Mouse (Mus musculus): ENCODE results near the gene Khdrbs1.
A peak's percentile ranks its signal among the peaks of the same experiment; 100 is the strongest.

Khdrbs1 gene

GRCm38 (mm10) chr4:129672878-129673449, 69.1 kb downstream of the Khdrbs1 start:
- DNase-seq (ENCODE audit: low read depth, low spot score) = no peak

- peak; percentile 96 for DNase-seq (ENCODE audit: low read depth, low spot score)
Measured at GRCm38 (mm10) chr4:129672083-129672877, 69.8 kb downstream of the Khdrbs1 start, which contains the start of gene Kpna6. TSS of gene Kpna6 (minus strand) at chr4:129672767.

GRCm38 (mm10) chr4:129671491-129672082, 70.5 kb downstream of the Khdrbs1 start:
- DNase-seq (ENCODE audit: low read depth, low spot score) = peak; percentile 85

- no peak for DNase-seq (ENCODE audit: low read depth, low spot score)
Measured at GRCm38 (mm10) chr4:129662255-129662813, 79.8 kb downstream of the Khdrbs1 start.

- no peak for DNase-seq (ENCODE audit: low read depth, low spot score)
Measured at GRCm38 (mm10) chr4:129661584-129661983, 80.5 kb downstream of the Khdrbs1 start.

- no peak for DNase-seq (ENCODE audit: low read depth, low spot score)
Measured at GRCm38 (mm10) chr4:129654770-129655169, 87.3 kb downstream of the Khdrbs1 start.
